Mouse (Mus musculus): ENCODE results near the gene Cxcr3. TPM values are rescaled to one million over a fixed set of nuclear protein-coding genes. Genes with fewer than 3 reads are reported as not detected.

Cxcr3 gene
- polyA plus RNA-seq, 1 experiment from 2014 or later: 0.60 TPM

GRCm38 (mm10) chrX:101698232-101698631 lies 35.8 kb downstream of the Cxcr3 start:
- no peaks in the 10 kb centered on the region for H3K36me3 ChIP-seq (ENCODE audit: control insufficient read depth, insufficient read depth)
- H3K27ac ChIP-seq (ENCODE audit: low read length): no peak overlapping the region
- H3K4me2 ChIP-seq (ENCODE audit: low read depth, low read length): no peak overlapping the region
- H3K9ac ChIP-seq (ENCODE audit: low read length): no peak overlapping the region
- no peak for ATAC-seq (replicated peaks; ENCODE audit: extremely low read depth, insufficient read depth, low FRiP score)
- H3K27me3 ChIP-seq (ENCODE audit: control insufficient read depth, insufficient read depth, low read length): no peaks in the 10 kb centered on the region
- 55% methylated on average over 23 of the region's 23 CpGs for WGBS
- H3K4me3 ChIP-seq (ENCODE audit: low read length): no peak overlapping the region
- H3K4me1 ChIP-seq (ENCODE audit: control insufficient read depth, insufficient read depth, low read length): no peaks in the 10 kb centered on the region
- peaks cover 20% of the 10 kb centered on the region for H3K9me3 ChIP-seq (replicated peaks; ENCODE audit: control insufficient read depth, low read length)

GRCm38 (mm10) chrX:101697537-101697936 lies 36.5 kb downstream of the Cxcr3 start:
- no peak for ATAC-seq (replicated peaks; ENCODE audit: extremely low read depth, insufficient read depth, low FRiP score)
- Histone ChIP-seq H3K4me3 (ENCODE audit: low read length) (no peak overlapping the region), H3K27ac (ENCODE audit: low read length) (no peak overlapping the region), H3K9ac (ENCODE audit: low read length) (no peak overlapping the region), H3K27me3 (ENCODE audit: control insufficient read depth, insufficient read depth, low read length) (no peaks in the 10 kb centered on the region), H3K4me2 (ENCODE audit: low read depth, low read length) (no peak overlapping the region), H3K9me3 (replicated peaks; ENCODE audit: control insufficient read depth, low read length) (peaks cover 20% of the 10 kb centered on the region), H3K4me1 (ENCODE audit: control insufficient read depth, insufficient read depth, low read length) (no peaks in the 10 kb centered on the region), H3K36me3 (ENCODE audit: control insufficient read depth, insufficient read depth) (no peaks in the 10 kb centered on the region)
- WGBS: 59% methylated on average over 51 of the region's 54 CpGs

GRCm38 (mm10) chrX:101695686-101696085 lies 38.4 kb downstream of the Cxcr3 start:
- H3K4me1 ChIP-seq (ENCODE audit: control insufficient read depth, insufficient read depth, low read length): no peaks in the 10 kb centered on the region
- H3K4me3 ChIP-seq (ENCODE audit: low read length): no peak overlapping the region
- H3K4me2 ChIP-seq (ENCODE audit: low read depth, low read length): no peak overlapping the region
- H3K9ac ChIP-seq (ENCODE audit: low read length): no peak overlapping the region
- 90% methylated on average over 27 of the region's 27 CpGs for WGBS
- ATAC-seq (replicated peaks; ENCODE audit: extremely low read depth, insufficient read depth, low FRiP score): no peak
- peaks cover 20% of the 10 kb centered on the region for H3K9me3 ChIP-seq (replicated peaks; ENCODE audit: control insufficient read depth, low read length)
- no peaks in the 10 kb centered on the region for H3K27me3 ChIP-seq (ENCODE audit: control insufficient read depth, insufficient read depth, low read length)
- no peak overlapping the region for H3K27ac ChIP-seq (ENCODE audit: low read length)
- no peaks in the 10 kb centered on the region for H3K36me3 ChIP-seq (ENCODE audit: control insufficient read depth, insufficient read depth)

Other genes with a start within 250 kb of the Cxcr3 start
- 6.2 and 8.0 TPM in 2 replicates for gene Taf1, start 201.5 kb downstream of the Cxcr3 start, polyA plus RNA-seq (2015; fragmentation: Nextera tagmentation; extraction: Ambion mirVana)
- gene Ogt, start 94.2 kb downstream of the Cxcr3 start, polyA plus RNA-seq (2015; fragmentation: Nextera tagmentation; extraction: Ambion mirVana): 107 and 110 TPM in 2 replicates
- 0.37 and 0.56 TPM in 2 replicates for gene Gm4779, start 60.2 kb upstream of the Cxcr3 start, polyA plus RNA-seq (2015; fragmentation: Nextera tagmentation; extraction: Ambion mirVana)
- 0.30 and 0.54 TPM in 2 replicates for gene 8030474K03Rik, start 60.4 kb upstream of the Cxcr3 start, polyA plus RNA-seq (2015; fragmentation: Nextera tagmentation; extraction: Ambion mirVana)
- 6.9 and 7.0 TPM in 2 replicates for gene Nhsl2, start 115.1 kb upstream of the Cxcr3 start, polyA plus RNA-seq (2015; fragmentation: Nextera tagmentation; extraction: Ambion mirVana)